Mouse (Mus musculus): ENCODE results near the gene Cmss1.

DNA sequence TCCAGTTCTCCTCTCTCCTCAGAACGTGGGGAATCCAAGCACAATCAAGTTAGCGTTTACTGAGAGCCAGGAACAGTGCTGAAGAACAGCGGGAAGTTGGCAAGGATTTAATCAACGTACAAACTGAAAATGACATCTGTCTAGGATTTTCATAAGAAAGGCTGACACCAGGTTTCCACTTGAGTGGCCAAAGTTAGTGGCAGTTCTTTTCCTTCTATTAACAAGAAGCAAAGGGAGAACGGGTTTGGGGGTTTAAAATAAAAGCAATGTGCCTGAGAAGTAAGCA is 266.1 kb downstream of the Cmss1 start:
- TF ChIP-seq CTCF (IDR thresholded peaks at IDR 0.05; ENCODE audit: insufficient read depth, low read depth, low read length) (no peak), POLR2A (IDR thresholded peaks at IDR 0.05; ENCODE audit: insufficient read depth, low read depth, low read length) (no peak)

All from olfactory bulb, adult 2 months (tissue).